Mouse (Mus musculus) bone marrow, adult 2 months (tissue): ENCODE results near the gene Rassf8. TPM values are rescaled to one million over a fixed set of nuclear protein-coding genes. Genes with fewer than 3 reads are reported as not detected.

Experiments
- H3K27ac ChIP-seq: fragments of 200-500 bp; 2 replicates; pipeline ENCODE4 v1.5.1; 2012; ENCODE audit warnings: low read depth, mild to moderate bottlenecking, control low read depth, inconsistent platforms, low read length; ENCODE audit not compliant: control insufficient read depth, poor library complexity, insufficient read depth
- H3K4me1 ChIP-seq: fragments of 200-500 bp; 2 replicates; pipeline ENCODE4 v1.6.1; 2011; ENCODE audit warnings: low read length; ENCODE audit not compliant: control insufficient read depth, insufficient read depth
- H3K4me3 ChIP-seq: fragments of 200-500 bp; replicated peaks from 2 replicates; pipeline ENCODE3; 2011; ENCODE audit warnings: mild to moderate bottlenecking, low read depth, low read length, control low read depth; ENCODE audit not compliant: control insufficient read depth
- CTCF ChIP-seq: fragments of 200-500 bp; IDR thresholded peaks from 2 replicates; pipeline ENCODE4 v1.5.1; 2011; ENCODE audit warnings: low read length, control low read depth; ENCODE audit not compliant: control insufficient read depth, insufficient read depth
- POLR2A ChIP-seq: fragments of 200-500 bp; IDR thresholded peaks from 2 replicates; pipeline ENCODE4 v1.6.1; 2011; ENCODE audit warnings: low read depth, mild to moderate bottlenecking, control low read depth, low read length, borderline replicate concordance; ENCODE audit not compliant: control insufficient read depth
- WGBS: fragments of 180-500 bp; shearing (Covaris S2); methylation state at CpG from one replicate; pipeline ENCODE4 v1.1.7; 2018; 5-methylcytosine and 5-hydroxymethylcytosine counted together
- polyA plus RNA-seq: library from polyadenylated mRNA; stranded (reverse); fragments of >200 nt; gene quantifications from 2 replicates; pipeline ENCODE4 v1.2.4, GENCODE M21; 2011; ENCODE audit warnings: low replicate concordance; ENCODE audit not compliant: missing spikeins, insufficient read depth, insufficient read length

Rassf8 gene
- polyA plus RNA-seq, 1 experiment: 3.5 TPM

DNA sequence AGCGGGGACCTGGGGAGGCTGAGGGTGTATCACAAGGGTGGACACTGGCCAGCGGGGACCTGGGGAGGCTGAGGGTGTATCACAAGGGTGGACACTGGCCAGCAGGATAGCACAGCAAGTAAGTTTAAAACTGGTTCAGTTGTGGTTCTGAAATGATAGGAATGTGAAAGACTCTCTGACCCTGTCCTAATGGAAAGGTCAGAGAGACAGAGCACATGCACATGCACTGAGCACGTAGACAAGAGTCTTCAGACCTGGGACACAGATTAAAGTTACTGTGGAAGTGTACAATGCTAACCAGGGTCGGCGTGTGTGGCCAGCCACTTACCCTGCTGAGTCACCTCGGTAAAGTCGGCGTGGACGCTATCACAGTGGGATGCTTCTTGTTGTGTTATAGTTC, 61.4 kb downstream of the Rassf8 start:
- no peak overlapping the region for H3K27ac ChIP-seq
- 80% methylated on average over 9 of the region's 9 CpGs for WGBS
- TF ChIP-seq CTCF (no peak), POLR2A (no peak)
- no peak overlapping the region for H3K4me3 ChIP-seq
- peaks cover 5% of the 10 kb centered on the region for H3K4me1 ChIP-seq

DNA sequence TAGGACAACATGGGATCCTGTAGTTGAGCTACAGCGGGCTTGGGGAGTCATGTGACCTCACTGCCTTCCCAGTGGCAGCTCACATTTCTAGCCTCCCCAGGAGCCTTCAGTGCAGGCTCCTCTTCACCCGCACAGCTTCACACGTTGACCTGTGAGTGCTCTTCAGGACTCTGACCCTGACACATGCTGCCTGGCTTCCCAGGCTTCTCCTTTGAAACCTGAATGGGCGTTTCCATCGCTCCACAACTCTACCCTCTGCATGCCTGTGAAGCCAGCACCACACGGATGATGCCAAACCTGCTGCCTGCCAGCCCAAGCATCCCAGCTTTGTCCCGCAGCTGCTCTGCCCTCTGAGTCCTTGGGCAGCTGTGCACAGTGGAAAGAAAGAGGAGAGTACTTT, 63.0 kb downstream of the Rassf8 start:
- TF ChIP-seq CTCF (no peak), POLR2A (no peak)
- no peaks in the 10 kb centered on the region for H3K4me1 ChIP-seq
- 82% methylated on average over 7 of the region's 7 CpGs for WGBS
- H3K27ac ChIP-seq: no peak overlapping the region
- no peak overlapping the region for H3K4me3 ChIP-seq

DNA sequence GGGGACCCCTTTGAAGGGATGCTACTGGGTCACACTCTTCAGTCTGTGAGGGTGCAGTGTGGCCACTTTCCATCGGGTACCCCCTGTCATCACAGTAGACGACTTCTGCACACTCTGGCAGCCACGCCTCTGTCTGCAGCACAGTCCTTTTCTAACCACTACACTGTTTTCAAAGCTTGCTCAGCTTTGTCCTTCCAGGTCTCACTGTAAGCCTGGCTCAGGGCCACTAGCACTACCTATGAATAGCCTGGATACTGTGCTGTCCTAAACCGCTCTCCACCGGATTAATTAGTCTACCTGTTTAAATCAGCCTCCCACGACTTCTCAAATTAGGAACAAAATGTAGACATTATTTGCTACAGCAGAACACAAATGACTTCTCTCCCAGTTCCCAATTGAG, 63.5 kb downstream of the Rassf8 start:
- H3K4me3 ChIP-seq: no peak overlapping the region
- TF ChIP-seq CTCF (no peak), POLR2A (no peak)
- H3K27ac ChIP-seq: no peak overlapping the region
- H3K4me1 ChIP-seq: no peaks in the 10 kb centered on the region
- 80% methylated on average over 6 of the region's 6 CpGs for WGBS

DNA sequence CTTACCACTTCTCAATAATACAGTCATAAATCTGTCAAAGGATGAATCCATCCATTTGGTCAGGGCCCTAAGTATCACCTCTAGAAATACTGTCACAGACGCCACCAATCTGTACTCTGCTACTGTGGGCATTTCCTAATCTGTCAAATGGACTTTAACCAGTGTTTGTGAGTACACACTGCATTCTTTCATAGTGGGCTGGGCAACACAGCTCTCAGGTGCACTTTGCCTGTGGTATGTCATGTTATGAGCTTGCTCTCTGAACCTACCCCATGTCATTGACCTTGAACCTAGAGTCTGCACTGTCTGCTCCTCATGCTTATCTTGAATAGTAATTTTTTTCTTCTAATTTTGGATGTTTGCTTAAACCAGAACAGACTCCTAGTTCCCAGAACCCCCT, 64.6 kb downstream of the Rassf8 start:
- Histone ChIP-seq H3K4me3 (no peak overlapping the region), H3K27ac (no peak overlapping the region), H3K4me1 (no peaks in the 10 kb centered on the region)
- WGBS: 62% methylated on average over 1 of the region's 1 CpGs
- TF ChIP-seq CTCF (no peak), POLR2A (no peak)

DNA sequence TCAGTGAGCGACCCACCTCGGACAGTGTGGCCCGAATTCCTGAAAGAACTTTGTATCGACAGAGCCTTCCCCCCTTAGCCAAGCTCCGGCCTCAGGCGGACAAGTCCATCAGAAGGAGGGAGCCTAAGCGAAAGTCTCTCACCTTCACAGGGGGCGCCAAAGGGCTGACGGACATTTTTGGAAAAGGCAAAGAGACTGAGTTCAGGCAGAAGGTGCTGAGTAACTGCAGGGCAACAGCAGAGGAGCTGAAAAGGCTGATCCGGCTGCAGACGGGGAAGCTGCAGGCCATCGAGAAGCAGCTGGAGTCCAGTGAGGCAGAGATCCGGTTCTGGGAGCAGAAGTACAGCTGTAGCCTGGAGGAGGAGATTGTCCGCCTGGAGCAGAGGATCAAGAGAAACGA, 68.7 kb downstream of the Rassf8 start:
- TF ChIP-seq POLR2A (no peak), CTCF (no peak)
- WGBS: 80% methylated on average over 15 of the region's 15 CpGs
- no peaks in the 10 kb centered on the region for H3K4me1 ChIP-seq
- no peak overlapping the region for H3K27ac ChIP-seq
- no peak overlapping the region for H3K4me3 ChIP-seq

DNA sequence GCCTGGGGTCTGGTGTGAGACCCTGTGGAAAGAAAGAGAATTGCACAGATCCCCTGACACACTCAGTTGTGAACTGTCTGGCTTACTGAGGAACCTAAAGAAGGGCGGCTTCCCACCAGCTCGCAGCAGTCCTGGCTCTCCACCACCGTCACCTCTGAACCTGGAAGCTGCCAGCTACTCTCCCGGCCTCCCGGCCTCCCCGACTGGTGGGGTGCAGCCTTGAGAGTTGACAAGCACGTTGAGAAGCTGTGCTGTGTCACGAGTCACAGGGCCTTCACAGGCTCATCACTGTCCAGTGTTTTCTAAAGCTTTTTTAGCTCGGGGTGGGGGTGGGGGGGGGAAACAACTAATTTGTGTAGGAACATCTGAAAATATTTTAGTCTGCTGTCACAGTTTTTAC, 72.6 kb downstream of the Rassf8 start:
- 78% methylated on average over 9 of the region's 9 CpGs for WGBS
- Histone ChIP-seq H3K4me3 (no peak overlapping the region), H3K27ac (no peak overlapping the region), H3K4me1 (0 out of 2 replicates have a peak, but pooled peaks cover 1% of the 10 kb centered on the region)
- TF ChIP-seq POLR2A: no peak
- TF ChIP-seq CTCF: no peak

DNA sequence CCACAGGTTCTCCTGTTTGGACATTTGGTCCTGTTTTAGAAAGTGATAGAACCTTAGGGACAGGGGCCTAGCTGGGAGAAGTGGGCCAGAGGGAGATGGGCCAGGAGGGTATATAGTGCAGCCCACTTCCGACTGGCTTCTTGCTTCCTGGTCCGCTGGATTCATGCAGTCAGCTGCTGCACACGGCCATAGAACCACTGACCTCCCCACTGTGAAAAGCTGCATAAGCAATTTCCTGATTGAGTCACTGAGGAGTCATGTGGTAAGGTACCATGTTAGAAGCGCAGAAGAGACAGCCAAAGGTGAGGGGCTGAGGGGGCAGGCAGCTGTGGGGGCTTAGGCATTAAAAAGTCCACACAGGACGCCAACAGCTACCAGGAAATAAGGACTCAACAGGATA, 75.7 kb downstream of the Rassf8 start:
- Histone ChIP-seq H3K4me1 (0 out of 2 replicates have a peak, but pooled peaks cover 1% of the 10 kb centered on the region), H3K27ac (no peak overlapping the region), H3K4me3 (no peak overlapping the region)
- TF ChIP-seq CTCF: no peak
- TF ChIP-seq POLR2A: no peak
- 49% methylated on average over 5 of the region's 5 CpGs for WGBS

DNA sequence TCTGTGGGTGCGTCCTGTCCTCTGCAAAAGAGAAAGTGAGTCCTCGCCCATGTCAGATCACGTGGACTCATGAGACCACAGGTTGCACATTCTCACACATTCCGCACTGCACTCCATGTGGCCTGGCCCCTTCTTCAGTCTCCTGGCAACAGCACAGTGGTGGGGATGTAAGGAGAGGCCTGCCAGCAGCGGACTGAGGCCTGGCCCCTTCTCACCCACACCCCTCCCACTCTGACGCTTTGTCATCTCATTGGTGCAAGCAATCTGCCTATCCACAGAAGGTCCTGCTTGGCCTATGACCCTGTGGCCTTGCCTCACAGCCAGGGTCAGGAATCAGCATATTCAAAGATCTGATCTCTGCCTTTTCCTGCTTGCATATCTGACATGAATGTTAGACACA, 76.6 kb downstream of the Rassf8 start:
- WGBS: 81% methylated on average over 6 of the region's 6 CpGs
- 0 out of 2 replicates have a peak, but pooled peaks cover 1% of the 10 kb centered on the region for H3K4me1 ChIP-seq
- TF ChIP-seq POLR2A (no peak), CTCF (no peak)
- no peak overlapping the region for H3K27ac ChIP-seq
- no peak overlapping the region for H3K4me3 ChIP-seq

DNA sequence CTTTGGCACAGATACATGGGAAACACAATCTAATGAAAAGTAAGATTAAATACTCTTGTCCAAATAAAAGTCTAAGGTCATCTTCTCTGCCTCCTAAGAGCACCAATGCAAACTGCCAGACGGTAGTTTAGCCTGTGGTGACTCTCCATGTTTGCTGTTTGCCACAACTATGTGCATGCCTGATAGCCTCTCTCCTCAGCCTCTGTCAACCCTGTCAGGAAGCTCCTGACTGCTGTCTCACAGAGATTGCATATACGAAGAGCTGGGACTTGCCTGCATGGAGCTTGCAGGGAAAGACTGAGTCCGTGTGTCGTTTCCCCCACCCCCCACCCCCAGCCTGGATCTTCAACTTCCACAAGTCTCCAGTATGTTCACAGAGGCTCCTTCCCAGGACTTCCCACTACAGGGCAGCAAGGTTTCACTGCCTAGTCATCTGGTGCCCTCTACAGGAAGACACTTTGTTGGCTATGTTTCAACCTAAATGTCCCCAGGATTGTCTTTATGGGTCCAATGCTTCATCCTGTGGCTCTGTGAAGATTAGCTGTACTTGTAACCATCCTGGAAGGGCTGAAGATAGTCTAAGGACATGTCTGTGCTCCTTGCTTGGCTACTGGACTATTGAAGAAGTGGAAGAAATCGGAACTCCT, 77.2 kb downstream of the Rassf8 start:
- Histone ChIP-seq H3K4me3 (no peak overlapping the region), H3K27ac (no peak overlapping the region), H3K4me1 (0 out of 2 replicates have a peak, but pooled peaks cover 1% of the 10 kb centered on the region)
- TF ChIP-seq POLR2A (no peak), CTCF (peak; percentile 46)
- 38% methylated on average over 5 of the region's 5 CpGs for WGBS
